Comparison of ENCODE assay signal across 26 mouse cellular contexts in genomic region chr4:108503023-108503422, GRCm38 (mm10).
"Had no signal": no experiment of that assay in that cellular context is flagged by ENCODE, and none has a peak within 500 bp of the region (broad histone marks: within the 10 kb centered on the region; RNA-seq: fewer than 3 reads in every experiment).

No protein-coding gene starts in this region.

- H3K27ac ChIP-seq: embryonic facial prominence, embryonic 10.5 days; embryonic facial prominence, embryonic 12.5 days; embryonic facial prominence, embryonic 13.5 days; embryonic facial prominence, embryonic 15.5 days; forebrain, embryonic 10.5 days; forebrain, embryonic 12.5 days; forebrain, embryonic 13.5 days; forebrain, embryonic 15.5 days; gastrocnemius, adult 2 months; heart, adult 2 months; heart, embryonic 10.5 days had no signal

- DNase-seq: cerebellum, adult 9-10 months; cerebellum, adult 9-11 months; cerebellum, postnatal 10 days; cerebellum, postnatal 14 days; cerebellum, postnatal 25 days; cerebellum, postnatal 36 days; embryo, embryonic 11 days; forebrain, postnatal 0 days; gastrocnemius, adult 2 months; gastrocnemius, postnatal 10 days; gastrocnemius, postnatal 14 days; gastrocnemius, postnatal 25 days; gastrocnemius, postnatal 36 days; heart, adult 11 months; heart, adult 18-20 months; heart, adult 2 months had no signal

- H3K27me3 ChIP-seq: embryonic facial prominence, embryonic 12.5 days; embryonic facial prominence, embryonic 13.5 days; embryonic facial prominence, embryonic 15.5 days; forebrain, embryonic 12.5 days; forebrain, embryonic 13.5 days; forebrain, embryonic 15.5 days had no signal

- H3K9me3 ChIP-seq: embryonic facial prominence, embryonic 10.5 days; embryonic facial prominence, embryonic 12.5 days; embryonic facial prominence, embryonic 13.5 days; embryonic facial prominence, embryonic 15.5 days; forebrain, embryonic 10.5 days; forebrain, embryonic 12.5 days; forebrain, embryonic 13.5 days; forebrain, embryonic 15.5 days; heart, embryonic 10.5 days had no signal

- H3K9ac ChIP-seq: embryonic facial prominence, embryonic 12.5 days; embryonic facial prominence, embryonic 13.5 days; embryonic facial prominence, embryonic 15.5 days; forebrain, embryonic 12.5 days; forebrain, embryonic 13.5 days; forebrain, embryonic 15.5 days; forebrain, postnatal 0 days had no signal

- H3K4me3 ChIP-seq: embryonic facial prominence, embryonic 10.5 days; embryonic facial prominence, embryonic 12.5 days; embryonic facial prominence, embryonic 13.5 days; embryonic facial prominence, embryonic 15.5 days; erythroblast, embryonic 14.5 days; forebrain, embryonic 10.5 days; forebrain, embryonic 12.5 days; forebrain, embryonic 13.5 days; forebrain, embryonic 15.5 days; gastrocnemius, adult 2 months; heart, adult 2 months; heart, embryonic 10.5 days had no signal

- H3K4me1 ChIP-seq: embryonic facial prominence, embryonic 10.5 days; embryonic facial prominence, embryonic 12.5 days; embryonic facial prominence, embryonic 13.5 days; embryonic facial prominence, embryonic 15.5 days; forebrain, embryonic 10.5 days; forebrain, embryonic 12.5 days; forebrain, embryonic 13.5 days; forebrain, embryonic 15.5 days; heart, embryonic 10.5 days had no signal
